ENCODE assay signal across 26 mouse cellular contexts in the genomic region with DNA sequence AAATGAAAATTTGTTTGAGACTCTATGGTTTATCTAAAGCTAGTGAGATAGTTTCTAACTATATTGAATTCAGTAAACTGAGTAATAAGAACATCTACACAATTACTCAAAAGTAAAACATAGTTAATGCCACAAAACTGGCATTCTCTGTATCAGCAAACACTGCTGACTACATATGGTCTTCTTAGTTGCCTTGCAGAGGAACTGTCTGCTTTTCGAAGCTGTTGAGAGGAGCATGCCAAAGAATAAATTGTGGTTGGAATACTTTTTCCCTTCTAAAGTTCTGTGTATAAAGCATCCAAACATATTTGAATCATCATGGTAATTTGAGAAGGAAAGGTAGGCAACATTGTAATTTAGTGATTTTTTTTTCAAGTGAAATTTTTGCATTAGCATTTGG.
DNase-seq lines count a peak whose midpoint lies in the region; ATAC-seq lines count a peak whose summit lies in the region.
"Had no signal": no experiment of that assay in that cellular context is flagged by ENCODE, and none has a peak within 500 bp of the region (broad histone marks: within the 10 kb centered on the region; RNA-seq: fewer than 3 reads in every experiment).

No protein-coding gene starts in this region.

- WGBS in forebrain, embryonic 16.5 days, result 64% methylated on average over 1 of the region's 1 CpGs
- whole genome bisulfite sequencing in forebrain, embryonic 13.5 days, result 81% methylated on average over 1 of the region's 1 CpGs

- no peaks in the 10 kb centered on the region for H3K27me3 ChIP-seq in forebrain, embryonic 16.5 days (replicated peaks; ENCODE audit: control insufficient read depth, insufficient read depth, low read length)
- no peaks in the 10 kb centered on the region for H3K27me3 ChIP-seq in forebrain, embryonic 13.5 days
- H3K27me3 ChIP-seq: embryonic facial prominence, embryonic 13.5 days; forebrain, embryonic 15.5 days; heart, embryonic 13.5 days had no signal

- no peak overlapping the region for H3K9ac ChIP-seq in forebrain, embryonic 16.5 days (replicated peaks; ENCODE audit: low read depth, low read length)
- no peak overlapping the region for H3K9ac ChIP-seq in forebrain, embryonic 13.5 days
- H3K9ac ChIP-seq: embryonic facial prominence, embryonic 13.5 days; forebrain, embryonic 15.5 days; heart, embryonic 13.5 days; hindbrain, embryonic 14.5 days had no signal

- H3K4me3 ChIP-seq in forebrain, embryonic 16.5 days (replicated peaks; ENCODE audit: low read length), result no peak overlapping the region
- no peak overlapping the region for H3K4me3 ChIP-seq in forebrain, embryonic 13.5 days
- H3K4me3 ChIP-seq: embryonic facial prominence, embryonic 13.5 days; forebrain, embryonic 15.5 days; heart, embryonic 10.5 days; heart, embryonic 13.5 days had no signal

- ATAC-seq in forebrain, embryonic 16.5 days, result peak; percentile 58; the same call in 1 of the 2 replicates
- no peak for ATAC-seq in forebrain, embryonic 13.5 days
- ATAC-seq: forebrain, embryonic 15.5 days; hindbrain, postnatal 0 days; inflammation-experienced regulatory T-cells, adult 6 months; intestine, embryonic 16.5 days had no signal

- DNase-seq in 3T3-L1 (ENCODE audit: low read depth, low spot score), result peak; percentile 51
- DNase-seq in Muller cell, postnatal 12 days (ENCODE audit: inconsistent ontology term), result peak; percentile 25
- DNase-seq in brain, embryonic 18.5 days (ENCODE audit: low read depth, low spot score), result peak; percentile 50
- DNase-seq in urinary bladder, adult 18-20 months (ENCODE audit: low spot score in 2 of 2), result no peak
- DNase-seq: adrenal gland, adult 2 months; adrenal gland, postnatal 14 days; cerebellum, adult 11 months; cerebellum, adult 2 months; cerebellum, adult 9-11 months; cerebellum, postnatal 25 days; gastrocnemius, postnatal 25 days; heart, adult 18-20 months; heart, postnatal 14 days; heart, postnatal 4 days; kidney, adult 18-20 months; kidney, adult 9 months had no signal

- H3K4me2 ChIP-seq in forebrain, embryonic 16.5 days (ENCODE audit: low read length), result no peak overlapping the region
- no peak overlapping the region for H3K4me2 ChIP-seq in forebrain, embryonic 13.5 days
- H3K4me2 ChIP-seq: embryonic facial prominence, embryonic 13.5 days; forebrain, embryonic 15.5 days; heart, embryonic 13.5 days; hindbrain, embryonic 14.5 days had no signal

- H3K27ac ChIP-seq in forebrain, embryonic 16.5 days (ENCODE audit: low read length), result no peak overlapping the region
- H3K27ac ChIP-seq in forebrain, embryonic 13.5 days, result no peak overlapping the region
- H3K27ac ChIP-seq: embryonic facial prominence, embryonic 13.5 days; forebrain, embryonic 15.5 days; heart, embryonic 10.5 days; heart, embryonic 13.5 days; hindbrain, embryonic 14.5 days; hindbrain, postnatal 0 days had no signal

- no peaks in the 10 kb centered on the region for H3K9me3 ChIP-seq in forebrain, embryonic 16.5 days (ENCODE audit: control insufficient read depth, low read length)
- no peaks in the 10 kb centered on the region for H3K9me3 ChIP-seq in forebrain, embryonic 13.5 days (replicated peaks)
- H3K9me3 ChIP-seq: embryonic facial prominence, embryonic 13.5 days; forebrain, embryonic 15.5 days; heart, embryonic 10.5 days had no signal

- H3K36me3 ChIP-seq in forebrain, embryonic 16.5 days (ENCODE audit: control insufficient read depth, insufficient read depth), result no peaks in the 10 kb centered on the region
- H3K36me3 ChIP-seq in forebrain, embryonic 13.5 days (ENCODE audit: poor library complexity, severe bottlenecking), result no peaks in the 10 kb centered on the region
- H3K36me3 ChIP-seq: embryonic facial prominence, embryonic 13.5 days; forebrain, embryonic 15.5 days; heart, embryonic 10.5 days; heart, embryonic 13.5 days had no signal

- H3K4me1 ChIP-seq in forebrain, embryonic 16.5 days (replicated peaks; ENCODE audit: control insufficient read depth, insufficient read depth, low read length), result no peaks in the 10 kb centered on the region
- H3K4me1 ChIP-seq in forebrain, embryonic 13.5 days, result no peaks in the 10 kb centered on the region
- H3K4me1 ChIP-seq: embryonic facial prominence, embryonic 13.5 days; forebrain, embryonic 15.5 days; heart, embryonic 10.5 days; heart, embryonic 13.5 days had no signal

Comparison
In these comparisons a context has a peak if more than half of its experiments do, and no peak if none do; other contexts are left out.
1. DNase-seq: peak in 3T3-L1 (single experiment), Muller cell, postnatal 12 days (single experiment) and brain, embryonic 18.5 days (single experiment); none in urinary bladder, adult 18-20 months (0 of 2).